Mouse (Mus musculus) stomach, postnatal 0 days (tissue): ENCODE measurements around the gene Gm13030. TPM values are rescaled to one million over a fixed set of nuclear protein-coding genes. Genes with fewer than 3 reads are reported as not detected.

ENCODE experiments used
- ATAC-seq: fragments of 200-750 bp; cut with Nextera tagmentation; 2 replicates; pipeline ENCODE4 v1.8.0; 2017; ENCODE audit not compliant: low FRiP score, low TSS enrichment
- DNase-seq: peaks from one replicate; pipeline ENCODE4 v3.0.0-alpha.2; 2016; ENCODE audit warnings: low spot score
- H3K27ac ChIP-seq: fragments of 300-500 bp; sonication (generic); replicated peaks from 2 replicates; pipeline ENCODE4 v1.5.1; 2014; ENCODE audit warnings: mild to moderate bottlenecking, control low read depth
- H3K27me3 ChIP-seq: fragments of 300-500 bp; sonication (generic); 2 replicates; pipeline ENCODE4 v1.6.1; 2014; ENCODE audit warnings: low read length; ENCODE audit not compliant: control insufficient read depth, insufficient read depth
- H3K36me3 ChIP-seq: fragments of 300-500 bp; sonication (generic); 2 replicates; pipeline ENCODE4 v1.6.1; 2014; ENCODE audit warnings: low read length, mixed read lengths; ENCODE audit not compliant: control insufficient read depth, insufficient read depth
- H3K4me1 ChIP-seq: fragments of 300-500 bp; sonication (generic); replicated peaks from 2 replicates; pipeline ENCODE4 v1.6.1; 2014; ENCODE audit warnings: antibody characterized with exemption; ENCODE audit not compliant: control insufficient read depth, insufficient read depth
- H3K4me2 ChIP-seq: fragments of 300-500 bp; sonication (generic); replicated peaks from 2 replicates; pipeline ENCODE4 v1.6.1; 2014; ENCODE audit warnings: low read depth, mild to moderate bottlenecking, control low read depth, moderate library complexity
- H3K4me3 ChIP-seq: fragments of 300-500 bp; sonication (generic); 2 replicates; pipeline ENCODE4 v1.5.1; 2014; ENCODE audit warnings: low read depth, low read length, control low read depth
- H3K9ac ChIP-seq: fragments of 300-500 bp; sonication (generic); 2 replicates; pipeline ENCODE4 v1.6.1; 2014; ENCODE audit warnings: mild to moderate bottlenecking, low read length, control low read depth, mixed read lengths
- H3K9me3 ChIP-seq: fragments of 300-500 bp; sonication (generic); 2 replicates; pipeline ENCODE4 v1.6.1; 2016; ENCODE audit warnings: low read length; ENCODE audit not compliant: control insufficient read depth
- CTCF ChIP-seq: IDR thresholded peaks from 2 replicates; pipeline ENCODE4 v1.5.1; 2016; ENCODE audit warnings: antibody characterized with exemption, low read depth, mild to moderate bottlenecking, moderate library complexity
- EP300 ChIP-seq: optimal IDR thresholded peaks from 2 replicates; pipeline ENCODE3; 2016; ENCODE audit warnings: antibody characterized with exemption
- WGBS: fragments of 180-500 bp; shearing (Covaris S2); extraction: QIAGEN DNeasy Blood & Tissue Kit; methylation state at CpG from one replicate; pipeline ENCODE4 v1.1.7; 2014; 5-methylcytosine and 5-hydroxymethylcytosine counted together
- polyA plus RNA-seq: library from polyadenylated mRNA; unstranded; fragments of >200 nt; fragmentation: Nextera tagmentation; extraction: Ambion mirVana; gene quantifications from 2 replicates; pipeline ENCODE4 v1.2.1, GENCODE M21; 2015

Gene Gm13030
- polyA plus RNA-seq, 1 experiment from 2014 or later: not detected

DNA sequence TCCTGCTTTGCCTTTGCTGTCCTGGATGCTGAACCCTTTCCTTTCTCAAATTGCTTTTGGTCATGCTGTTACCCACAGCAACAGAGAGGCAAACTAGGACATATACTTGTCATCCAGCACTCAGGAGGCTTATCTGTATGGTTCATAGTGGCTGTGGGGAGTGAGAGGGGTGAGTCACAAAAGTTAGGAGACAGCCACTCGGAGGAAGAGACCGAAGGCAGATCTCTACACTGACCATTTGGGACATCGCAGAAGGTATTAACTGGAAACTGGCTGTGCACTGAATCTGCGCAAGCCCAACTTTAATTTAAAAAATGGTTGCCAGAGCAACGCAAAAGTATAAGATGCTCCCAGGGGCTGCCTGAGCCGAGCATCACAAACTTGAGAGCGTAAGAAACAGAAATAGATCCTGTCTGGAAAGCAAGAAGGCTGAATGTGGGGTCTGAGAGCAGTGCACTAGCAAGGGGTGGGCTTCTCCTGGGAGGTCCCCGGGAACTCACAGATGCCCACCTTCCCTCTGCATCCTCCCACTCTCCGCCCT is 18.6 kb downstream of the Gm13030 start:
- Histone ChIP-seq H3K27ac (no peak overlapping the region), H3K36me3 (no peaks in the 10 kb centered on the region), H3K4me2 (no peak overlapping the region), H3K9ac (no peak overlapping the region), H3K4me1 (no peaks in the 10 kb centered on the region), H3K4me3 (no peak overlapping the region), H3K27me3 (no peaks in the 10 kb centered on the region), H3K9me3 (no peaks in the 10 kb centered on the region)
- ATAC-seq (no peak), DNase-seq (no peak)
- TF ChIP-seq EP300: no peak
- no peak for TF ChIP-seq CTCF
- 85% methylated on average over 9 of the region's 9 CpGs for WGBS

DNA sequence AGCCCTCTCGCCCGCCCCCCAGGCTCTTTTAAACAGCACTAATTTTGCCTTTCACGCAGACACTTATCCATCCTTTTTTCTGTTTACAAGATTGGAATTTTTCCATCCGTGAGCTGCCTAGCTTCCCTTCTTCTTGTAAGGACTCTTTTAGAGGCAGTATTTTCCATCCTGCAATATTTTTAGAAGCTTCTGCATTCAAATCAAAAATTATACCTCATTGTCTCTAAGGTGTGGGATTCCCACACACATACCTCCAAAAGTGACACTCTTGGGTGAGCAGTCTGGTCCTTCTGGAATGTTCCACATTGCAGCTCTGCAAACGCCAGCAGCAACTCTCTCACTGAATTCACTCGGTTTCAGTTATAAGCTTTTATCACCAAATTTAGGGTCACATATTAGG is 20.8 kb downstream of the Gm13030 start:
- H3K36me3 ChIP-seq: no peaks in the 10 kb centered on the region
- WGBS: 55% methylated on average over 6 of the region's 6 CpGs
- ATAC-seq: no peak
- H3K27me3 ChIP-seq: no peaks in the 10 kb centered on the region
- H3K4me1 ChIP-seq: no peaks in the 10 kb centered on the region
- no peak overlapping the region for H3K9ac ChIP-seq
- no peak overlapping the region for H3K4me3 ChIP-seq
- H3K4me2 ChIP-seq: no peak overlapping the region
- no peak for DNase-seq
- TF ChIP-seq EP300 (no peak), CTCF (no peak)
- H3K9me3 ChIP-seq: no peaks in the 10 kb centered on the region
- no peak overlapping the region for H3K27ac ChIP-seq

DNA sequence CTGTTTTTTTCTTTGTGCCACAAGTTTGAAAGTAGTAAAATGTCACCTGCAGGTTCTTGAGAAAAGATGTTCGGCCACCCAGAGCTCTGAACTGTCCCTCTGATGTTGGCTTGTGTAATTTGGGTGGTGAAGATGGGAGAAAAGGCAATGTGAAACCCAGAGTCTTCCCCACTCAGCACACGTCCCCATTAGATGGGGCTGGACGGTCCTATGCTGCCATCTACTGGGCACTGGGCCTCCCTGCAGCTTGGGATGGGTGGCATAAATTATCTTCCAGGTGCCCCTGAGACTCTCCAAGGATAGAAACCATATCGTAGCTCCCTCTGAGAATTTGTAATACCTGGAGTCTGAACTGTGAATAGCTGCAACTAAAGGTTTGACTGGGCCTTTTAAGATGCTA is 22.3 kb downstream of the Gm13030 start:
- peak; percentile 74 for DNase-seq
- Histone ChIP-seq H3K27me3 (no peaks in the 10 kb centered on the region), H3K4me2 (no peak overlapping the region), H3K4me3 (no peak overlapping the region), H3K9ac (no peak overlapping the region), H3K9me3 (no peaks in the 10 kb centered on the region), H3K27ac (no peak overlapping the region), H3K4me1 (no peaks in the 10 kb centered on the region), H3K36me3 (no peaks in the 10 kb centered on the region)
- WGBS: 5% methylated on average over 4 of the region's 4 CpGs
- 0 out of 2 replicates have a peak, but pooled peaks have one; percentile 34 for ATAC-seq
- TF ChIP-seq CTCF: peak; percentile 100
- TF ChIP-seq EP300: no peak

DNA sequence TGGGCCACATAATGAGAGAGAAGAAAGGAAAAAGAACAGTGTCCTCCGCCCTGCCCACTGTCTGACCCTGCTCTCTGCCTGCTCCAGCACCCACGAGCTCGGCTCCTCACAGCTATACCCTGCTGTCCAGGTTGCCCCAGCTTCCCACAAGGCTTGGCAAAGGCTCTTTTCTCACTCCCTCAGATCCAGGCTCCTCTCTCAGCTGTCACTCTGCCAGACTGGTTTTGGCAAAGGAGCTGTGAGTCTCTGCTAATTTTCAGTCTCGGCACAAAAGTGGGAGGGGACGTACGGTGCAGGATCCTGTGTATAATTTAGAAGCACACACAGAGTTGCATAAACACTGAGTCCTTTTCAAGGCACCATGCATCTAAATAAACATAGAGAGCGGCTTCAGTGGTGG is 32.4 kb downstream of the Gm13030 start:
- ATAC-seq (peak; percentile 62), DNase-seq (no peak)
- Histone ChIP-seq H3K27ac (peak overlapping the region; percentile 35; the same call in 1 of the 2 replicates), H3K9ac (no peak overlapping the region), H3K4me3 (no peak overlapping the region), H3K4me2 (no peak overlapping the region), H3K27me3 (no peaks in the 10 kb centered on the region), H3K4me1 (no peaks in the 10 kb centered on the region), H3K9me3 (no peaks in the 10 kb centered on the region; the same call in 1 of the 2 replicates), H3K36me3 (no peaks in the 10 kb centered on the region)
- 64% methylated on average over 7 of the region's 7 CpGs for WGBS
- no peak for TF ChIP-seq EP300
- no peak for TF ChIP-seq CTCF

DNA sequence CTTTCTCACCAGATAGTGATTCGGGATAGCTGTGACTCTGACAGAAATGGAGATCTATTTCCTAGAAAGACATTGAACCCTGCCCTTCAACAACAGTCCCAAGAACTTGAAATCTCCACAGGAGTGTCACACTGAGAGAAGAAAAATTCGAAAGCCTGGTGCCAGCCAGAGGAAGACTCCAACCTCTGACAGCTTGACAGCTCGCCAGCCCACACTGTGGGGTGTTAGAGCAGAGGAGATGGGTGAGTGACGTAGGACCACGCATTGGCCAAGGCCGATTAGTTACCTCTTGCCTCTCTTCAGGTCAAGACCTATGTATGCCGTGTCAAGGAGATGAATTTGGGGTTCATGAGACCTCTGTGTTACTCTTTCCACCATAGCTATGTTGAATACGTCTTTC is 33.0 kb downstream of the Gm13030 start:
- H3K27me3 ChIP-seq: no peaks in the 10 kb centered on the region

DNA sequence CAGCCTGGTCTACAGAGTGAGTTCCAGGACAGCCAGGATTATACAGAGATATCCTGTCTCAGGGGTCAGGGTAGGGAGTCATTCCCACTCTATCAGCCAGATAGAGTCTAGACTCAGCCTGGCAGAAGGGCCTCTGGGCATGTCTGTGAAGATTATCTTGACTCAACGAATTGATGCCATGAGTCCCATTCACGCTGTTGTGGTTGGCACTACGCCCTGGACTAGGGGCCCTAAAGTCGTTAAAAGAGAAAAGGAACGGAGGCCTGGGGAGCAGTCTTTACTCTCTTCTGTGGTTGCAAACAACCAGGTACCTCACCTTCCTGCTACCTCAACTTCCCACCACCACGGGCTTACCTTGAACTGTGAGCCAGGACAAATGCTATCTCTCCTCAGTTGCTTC is 34.0 kb downstream of the Gm13030 start:
- Histone ChIP-seq H3K4me2 (no peak overlapping the region), H3K4me1 (no peaks in the 10 kb centered on the region), H3K36me3 (no peaks in the 10 kb centered on the region), H3K9ac (no peak overlapping the region), H3K27me3 (no peaks in the 10 kb centered on the region), H3K9me3 (no peaks in the 10 kb centered on the region; the same call in 1 of the 2 replicates), H3K4me3 (no peak overlapping the region), H3K27ac (no peak overlapping the region)
- ATAC-seq (no peak), DNase-seq (no peak)
- TF ChIP-seq EP300: no peak
- no peak for TF ChIP-seq CTCF
- 72% methylated on average over 6 of the region's 6 CpGs for WGBS

More for the DNA sequence above, 33.0 kb downstream of the Gm13030 start:
- H3K27ac ChIP-seq: no peak overlapping the region
- no peaks in the 10 kb centered on the region for H3K4me1 ChIP-seq
- no peak for TF ChIP-seq CTCF
- TF ChIP-seq EP300: no peak
- no peak overlapping the region for H3K9ac ChIP-seq
- ATAC-seq (no peak), DNase-seq (no peak)
- H3K4me3 ChIP-seq: no peak overlapping the region
- H3K4me2 ChIP-seq: no peak overlapping the region
- WGBS: 81% methylated on average over 8 of the region's 8 CpGs
- no peaks in the 10 kb centered on the region; the same call in 1 of the 2 replicates for H3K9me3 ChIP-seq
- no peaks in the 10 kb centered on the region for H3K36me3 ChIP-seq
